Mouse (Mus musculus): ENCODE data around the gene Lrrfip1. TPM values are rescaled to one million over a fixed set of nuclear protein-coding genes. Genes with fewer than 3 reads are reported as not detected.

The Lrrfip1 gene
- total RNA-seq, 2 experiments from 2014 or later, result 66.4 to 74.2 TPM

DNA sequence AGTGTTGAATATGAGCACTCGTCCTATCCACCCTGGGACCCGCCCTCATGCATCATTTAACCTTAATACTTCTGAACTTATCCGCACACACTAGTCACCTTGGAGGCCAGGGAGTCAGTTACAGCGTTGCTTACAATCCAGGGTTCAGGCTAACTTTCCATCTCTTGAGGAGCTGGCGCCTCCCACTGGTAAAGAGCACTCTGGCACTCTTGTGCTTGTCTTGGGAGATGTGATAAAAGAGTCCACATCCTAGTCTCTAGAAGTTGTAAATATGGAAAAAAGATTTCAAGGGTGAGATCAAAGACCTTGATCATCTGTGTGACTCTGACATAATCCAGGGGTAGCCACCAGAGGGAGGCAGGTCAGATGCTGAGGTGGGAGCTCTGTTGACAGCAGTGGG lies 109.0 kb downstream of the Lrrfip1 start:
- intact Hi-C loops (cut with DNase I), result no loop called here
- no peak for DNase-seq

DNA sequence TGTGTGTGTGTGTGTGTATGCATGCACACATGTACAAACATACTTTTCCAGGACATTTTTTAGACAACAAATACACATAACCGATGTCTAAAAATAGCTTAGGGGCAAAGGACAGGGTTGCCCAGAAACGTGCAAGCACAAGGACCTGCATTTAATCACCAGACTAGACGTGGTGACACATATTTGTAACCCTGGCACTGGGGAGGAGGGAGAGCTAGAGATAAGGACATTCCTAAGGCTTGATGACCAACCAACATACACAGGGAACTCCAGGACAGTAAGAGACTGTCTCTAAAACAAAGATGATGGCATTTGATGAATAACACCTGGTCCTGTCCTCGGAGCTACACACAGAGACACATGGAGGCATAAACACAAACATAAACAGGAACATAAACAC lies 110.8 kb downstream of the Lrrfip1 start:
- no peak for DNase-seq
- intact Hi-C loops (cut with DNase I), result no loop called here

DNA sequence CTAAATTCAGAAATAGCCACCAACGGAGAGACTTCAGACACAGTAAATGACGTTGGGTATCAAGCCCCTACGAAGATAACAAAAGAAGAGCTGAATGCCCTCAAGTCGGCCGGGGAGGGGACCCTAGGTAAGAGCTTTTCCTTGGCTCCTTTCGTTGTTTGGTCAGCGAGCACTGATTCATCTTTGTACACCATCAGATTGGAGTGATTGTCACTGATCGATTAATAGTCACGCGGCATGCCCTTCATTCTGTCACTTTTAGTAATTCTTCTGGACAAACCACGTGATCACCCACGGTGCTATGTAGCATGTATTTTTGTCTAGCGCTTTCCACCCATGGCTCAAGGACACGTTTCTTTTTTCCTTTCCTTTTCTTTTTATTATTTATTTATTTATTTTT lies 113.6 kb downstream of the Lrrfip1 start:
- intact Hi-C loops (cut with DNase I), result no loop called here

DNA sequence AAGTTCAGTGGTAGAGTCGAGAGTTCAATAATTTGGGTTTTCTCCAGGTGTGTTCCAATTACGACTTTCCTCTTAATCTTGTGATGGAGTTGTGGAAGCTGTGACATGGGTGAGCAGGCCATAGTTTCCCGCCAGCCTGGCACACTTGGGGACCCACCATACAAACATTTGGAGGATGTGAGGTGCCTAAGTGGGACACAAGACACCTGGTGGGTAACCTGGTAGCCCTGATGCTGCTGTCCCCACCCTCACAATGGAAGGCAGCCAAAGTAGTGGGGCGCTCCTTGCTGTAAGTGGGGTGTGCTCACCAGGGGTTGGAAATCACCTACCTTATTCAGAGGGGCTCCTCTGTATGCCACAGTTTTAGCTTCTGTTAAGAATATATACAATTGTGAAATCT lies 114.1 kb downstream of the Lrrfip1 start:
- no peak for DNase-seq
- intact Hi-C loops (cut with DNase I), result no loop called here

More for the DNA sequence above, 113.6 kb downstream of the Lrrfip1 start:
- DNase-seq, result no peak

DNA sequence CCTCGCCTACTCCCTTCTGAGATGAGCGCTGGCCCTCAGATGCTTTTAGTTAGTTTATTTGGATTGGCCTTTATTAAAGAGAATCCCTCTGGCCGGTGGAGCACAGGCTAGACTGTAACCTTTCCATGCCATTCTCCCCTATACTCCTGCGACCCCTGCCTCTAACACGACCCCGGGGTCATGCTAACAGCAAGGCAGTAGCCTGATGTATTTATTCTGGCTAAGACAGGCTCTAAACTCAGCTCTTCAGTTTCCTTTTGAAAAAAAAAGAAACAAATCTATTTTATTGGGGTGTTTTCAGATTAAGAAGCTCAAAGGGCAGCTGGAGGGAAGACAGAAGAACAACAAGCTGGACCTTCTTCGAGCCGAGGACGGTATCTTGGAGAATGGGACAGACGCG lies 123.6 kb downstream of the Lrrfip1 start:
- DNase-seq, result no peak
- intact Hi-C loops (cut with DNase I), result no loop called here

DNA sequence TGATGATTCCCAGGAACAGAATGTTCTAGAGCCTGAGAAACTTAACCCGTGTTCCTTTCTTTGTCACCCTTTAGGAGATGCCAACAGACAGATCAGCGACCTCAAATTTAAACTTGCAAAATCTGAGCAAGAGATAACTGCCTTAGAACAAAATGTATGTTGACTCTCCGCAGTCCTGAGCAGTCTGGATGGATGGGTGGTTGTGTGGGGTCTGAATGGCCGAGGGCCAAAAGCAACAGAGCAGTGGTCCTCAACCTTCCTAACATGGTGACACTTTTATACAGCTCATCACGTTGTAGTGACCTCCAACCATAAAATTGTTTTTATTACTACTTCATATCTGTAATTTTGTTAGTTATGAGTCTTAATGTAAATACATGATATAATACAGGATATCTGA lies 124.5 kb downstream of the Lrrfip1 start:
- no peak for DNase-seq
- intact Hi-C loops (cut with DNase I), result no loop called here

DNA sequence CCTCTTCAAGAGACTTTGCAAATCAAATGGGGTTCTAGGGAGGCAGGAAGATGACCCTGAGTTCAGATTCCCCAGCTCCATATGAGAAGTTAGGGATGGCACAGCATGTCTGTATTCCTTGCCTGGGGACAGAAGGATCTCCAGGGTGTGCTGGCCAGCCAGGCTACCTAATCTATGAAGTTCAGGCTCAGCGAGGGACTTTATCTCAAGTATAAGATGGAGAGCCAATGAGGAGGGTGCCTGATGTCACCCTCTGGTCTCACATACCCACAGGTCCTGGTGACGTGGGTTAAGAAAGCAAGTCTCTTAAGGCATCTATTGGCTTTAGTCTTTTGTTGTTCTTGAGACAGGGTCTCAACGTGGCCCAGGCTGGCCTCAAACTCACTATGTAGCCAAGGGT lies 124.9 kb downstream of the Lrrfip1 start:
- DNase-seq, result no peak
- intact Hi-C loops (cut with DNase I), result no loop called here

DNA sequence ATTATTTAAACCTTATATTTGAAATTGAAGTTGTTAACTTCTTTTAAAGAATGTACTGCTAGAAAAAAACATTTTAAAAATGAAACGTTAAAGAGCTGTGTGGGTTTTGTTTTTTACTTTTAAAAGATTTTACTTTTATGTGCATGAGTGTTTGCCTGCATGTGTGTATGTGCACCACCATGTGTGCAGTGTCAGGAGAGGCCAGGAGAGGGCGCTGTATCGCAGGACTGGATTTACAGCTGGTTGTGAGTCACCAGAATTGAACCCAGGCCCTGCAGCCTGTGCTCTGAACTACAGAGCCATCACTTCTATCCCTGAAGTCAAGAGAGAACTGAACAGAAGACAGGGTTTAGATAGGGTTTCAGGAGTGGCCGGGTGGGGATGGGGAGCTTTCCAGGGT lies 130.3 kb downstream of the Lrrfip1 start:
- intact Hi-C loops (cut with DNase I), result no loop called here
- no peak for DNase-seq

DNA sequence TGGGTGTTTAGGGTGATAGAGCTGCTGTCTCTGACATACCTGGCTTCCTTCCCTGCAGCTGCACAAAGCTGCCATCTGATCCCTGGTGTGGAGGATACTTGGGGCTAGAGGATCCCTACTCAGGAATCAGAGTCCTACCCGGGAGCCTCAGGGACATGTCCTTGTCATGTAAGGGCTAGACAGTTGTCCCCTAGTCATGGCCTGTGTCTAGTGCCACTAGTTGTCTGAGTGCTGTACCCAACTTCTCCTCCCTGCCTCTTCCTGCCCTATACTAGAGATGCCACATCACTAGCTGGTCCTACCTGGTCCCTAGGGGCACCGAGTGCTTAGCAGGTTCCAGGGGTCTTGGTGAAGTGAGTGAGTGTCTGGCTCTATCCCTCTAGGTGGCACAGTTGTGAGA lies 138.5 kb downstream of the Lrrfip1 start:
- intact Hi-C loops (cut with DNase I), result no loop called here
- no peak for DNase-seq

DNA sequence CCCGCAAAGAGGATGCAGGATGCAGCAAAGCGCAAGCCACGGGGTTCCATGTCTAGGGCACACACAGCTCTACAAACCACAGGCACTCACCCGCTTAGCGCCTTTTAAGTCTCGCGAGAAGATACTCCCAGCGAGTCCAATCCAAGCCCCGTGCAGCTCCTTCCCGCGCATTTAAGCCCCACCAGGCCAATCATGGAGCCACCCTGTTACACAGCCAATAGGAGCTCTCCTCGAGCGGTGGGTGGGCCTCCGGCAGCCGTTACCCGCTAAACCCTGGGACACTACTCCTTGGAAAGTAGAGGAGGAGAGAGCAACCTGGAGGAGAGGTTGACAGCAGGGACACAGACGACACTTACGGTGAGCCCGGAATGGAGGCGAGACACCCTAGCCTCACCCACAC lies 146.3 kb downstream of the Lrrfip1 start, which contains the start of gene Rbm44:
TSS of gene Rbm44 (plus strand) at position 277 of the 400 bp plus-strand sequence.
- no peak for DNase-seq
- intact Hi-C loops (cut with DNase I), result no loop called here

DNA sequence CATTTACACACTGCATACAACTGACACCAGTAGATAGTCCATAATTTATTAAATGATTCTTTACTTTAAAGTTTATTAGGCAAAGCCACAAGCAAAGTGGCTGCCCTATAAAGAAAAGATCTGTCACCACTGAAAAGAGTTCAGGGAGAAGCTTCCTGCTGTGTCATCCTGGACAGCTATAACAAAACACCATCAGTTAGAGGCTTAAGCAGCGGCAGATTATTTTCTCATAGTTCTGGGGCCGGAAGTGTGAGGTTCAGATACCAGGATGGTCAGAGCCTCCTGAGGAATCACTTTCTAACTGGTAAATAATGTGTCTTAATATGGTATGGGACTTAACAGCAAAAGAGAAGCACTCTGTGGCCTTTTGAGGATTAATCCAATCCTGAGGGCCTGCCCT lies 153.0 kb downstream of the Lrrfip1 start:
- intact Hi-C loops (cut with DNase I), result no loop called here
- DNase-seq, result no peak

DNA sequence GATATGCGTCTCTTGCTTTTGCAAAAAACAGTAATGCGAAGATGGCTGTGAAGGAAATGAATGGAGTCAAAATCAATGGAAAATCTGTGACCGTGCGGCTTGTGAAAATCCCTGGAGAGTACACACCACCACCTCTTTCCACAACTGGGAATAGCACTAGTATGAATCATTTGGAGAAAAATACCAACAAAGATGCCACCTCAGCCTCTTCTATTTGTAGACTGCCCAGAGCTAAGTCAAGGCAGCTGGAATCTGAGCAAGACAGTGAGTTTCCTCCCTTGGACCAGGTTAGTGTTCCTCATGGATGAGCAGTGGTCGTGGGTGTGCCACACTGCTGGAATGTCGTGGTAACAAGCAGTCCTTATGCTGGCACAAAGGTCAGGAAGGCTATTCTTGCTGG lies 168.3 kb downstream of the Lrrfip1 start:
- intact Hi-C loops (cut with DNase I), result no loop called here

DNA sequence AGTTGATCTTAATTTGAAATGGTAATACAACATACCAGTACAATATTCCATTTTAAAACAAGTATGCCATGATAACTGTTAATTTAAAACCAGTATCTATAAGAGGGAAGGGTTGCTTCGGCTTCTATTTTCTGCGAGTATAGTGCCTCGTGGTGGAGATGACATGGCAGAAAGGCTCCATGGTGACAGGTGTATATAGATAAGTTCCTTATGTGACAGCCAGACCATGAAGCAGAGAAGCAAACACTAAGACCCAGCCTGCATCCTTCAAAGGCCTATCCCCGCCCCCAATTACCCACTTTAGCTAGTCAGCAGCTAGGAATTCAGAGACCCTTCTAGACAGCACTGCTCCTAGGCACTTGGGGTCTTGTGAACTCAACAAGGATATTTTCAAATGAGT lies 170.6 kb downstream of the Lrrfip1 start:
- intact Hi-C loops (cut with DNase I), result no loop called here
- no peak for DNase-seq

More for the DNA sequence above, 168.3 kb downstream of the Lrrfip1 start:
- no peak for DNase-seq

DNA sequence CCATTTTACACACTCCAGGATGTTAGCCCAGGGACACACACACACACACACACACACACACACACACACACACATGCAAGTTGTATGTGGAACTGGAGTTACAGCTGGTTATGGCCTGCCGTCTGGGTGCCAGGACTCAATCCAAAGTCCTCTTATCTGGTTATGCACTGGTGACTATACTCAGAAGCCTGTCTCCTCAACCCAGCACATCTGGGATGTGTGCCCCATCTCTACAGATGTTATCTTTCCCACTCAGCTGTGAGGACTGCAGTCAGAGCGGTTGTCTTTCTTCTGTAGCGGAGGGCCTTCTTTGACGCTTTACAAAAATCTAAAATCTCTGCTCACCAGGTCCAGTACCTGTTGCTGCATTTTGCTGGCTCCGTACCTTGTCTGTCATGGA lies 176.3 kb downstream of the Lrrfip1 start:
- no peak for DNase-seq
- intact Hi-C loops (cut with DNase I), result loop anchor here (5.0 kb wide), 1 partner anchor 63 kb away; no protein-coding TSS in a partner anchor

DNA sequence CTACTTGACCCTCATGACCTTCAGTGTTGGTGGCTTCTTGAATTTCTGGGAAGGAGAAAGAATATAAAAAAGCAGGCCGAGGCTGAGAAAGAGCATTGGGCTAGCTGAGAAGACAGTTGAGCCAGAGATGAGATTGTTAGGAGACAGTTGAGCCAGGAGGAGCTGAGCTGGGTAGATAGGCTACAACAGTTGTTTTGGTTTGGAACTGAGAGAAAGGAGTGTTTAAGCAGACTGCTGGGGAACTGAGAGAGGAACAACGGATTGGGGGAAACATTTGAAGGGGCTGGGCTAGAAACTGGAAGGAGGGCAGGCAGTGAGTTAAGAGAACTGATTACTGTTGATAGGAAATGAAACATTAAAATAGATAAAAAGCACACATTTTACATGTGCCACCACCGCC lies 177.5 kb downstream of the Lrrfip1 start:
- no peak for DNase-seq
- intact Hi-C loops (cut with DNase I), result loop anchor here (5.0 kb wide), 1 partner anchor 61 kb away; no protein-coding TSS in a partner anchor

DNA sequence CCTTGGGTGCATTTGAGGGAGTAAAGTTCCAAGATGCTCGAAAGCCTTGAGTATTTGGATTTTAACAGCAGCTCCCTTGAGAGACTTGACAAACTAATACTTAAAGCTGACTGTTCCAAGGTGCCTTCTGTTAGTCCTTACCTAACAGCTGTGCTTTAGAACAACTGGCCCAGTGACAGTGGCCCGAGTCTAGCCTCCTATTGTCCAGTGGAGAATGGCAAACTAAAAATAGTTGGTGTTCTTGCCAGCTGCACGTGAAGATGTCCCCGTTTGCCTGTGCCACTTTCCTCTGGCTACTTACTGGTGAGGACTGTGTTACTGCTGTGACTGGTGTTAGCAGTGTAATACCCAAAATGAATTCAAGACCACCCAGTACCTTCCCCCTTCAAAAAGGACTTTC lies 178.3 kb downstream of the Lrrfip1 start:
- no peak for DNase-seq
- intact Hi-C loops (cut with DNase I), result loop anchor here (5.0 kb wide), 1 partner anchor 60 kb away; no protein-coding TSS in a partner anchor

Other genes starting within 250 kb of the Lrrfip1 start
- 10 to 100 TPM in 1 of 2 experiments, 1 to 10 TPM in 1; 7.8 to 10.5 TPM for gene Col6a3, start 154.8 kb upstream of the Lrrfip1 start, total RNA-seq (2021)
- gene Mlph, start 83.7 kb upstream of the Lrrfip1 start, total RNA-seq (2021), result under 1 TPM; 0.40 to 0.79 TPM
- gene Prlh, start 45.6 kb upstream of the Lrrfip1 start, total RNA-seq (2021), result not detected
- gene Rab17, start 29.1 kb upstream of the Lrrfip1 start, total RNA-seq (2021), result not detected
- gene Rbm44, start 146.4 kb downstream of the Lrrfip1 start, total RNA-seq (2021), result under 1 TPM in 1 of 2 experiments, not detected in 1; 0.10 TPM
- gene Ramp1, start 181.1 kb downstream of the Lrrfip1 start, total RNA-seq (2021), result 10 to 100 TPM; 12.3 to 14.3 TPM